Mouse (Mus musculus) heart, adult 11 months (tissue): Measurements from ENCODE around the gene Enpp3.

ENCODE experiments used
- DNase-seq: peaks from one replicate; pipeline ENCODE4 v3.0.0; 2022

The Enpp3 gene

GRCm38 (mm10) chr10:24821990-24822676, 20.5 kb downstream of the Enpp3 start:
- DNase-seq = no peak

GRCm38 (mm10) chr10:24819526-24819925, 23.1 kb downstream of the Enpp3 start:
- DNase-seq = no peak

DNA sequence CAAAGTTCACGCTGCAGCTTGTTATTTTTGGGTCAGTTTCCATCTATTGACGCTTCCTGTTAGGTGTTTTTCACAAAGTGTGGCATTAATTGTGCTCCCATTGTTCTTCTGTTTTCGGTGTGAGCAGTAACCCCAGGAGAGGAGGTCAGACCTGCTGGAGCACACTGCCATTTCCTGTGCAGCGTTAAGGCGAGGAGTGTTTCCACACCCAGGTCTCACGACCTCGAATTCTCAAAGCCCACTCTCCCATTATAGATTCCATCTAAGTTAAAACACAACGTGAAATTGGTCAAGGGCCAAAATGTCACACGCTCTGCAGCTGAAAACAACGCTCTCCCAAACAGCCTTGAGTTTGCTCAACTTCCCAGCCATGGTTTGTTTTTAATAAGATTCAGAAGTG, 32.0 kb downstream of the Enpp3 start:
- DNase-seq = peak; percentile 94

GRCm38 (mm10) chr10:24806756-24807155, 35.9 kb downstream of the Enpp3 start:
- peak; percentile 29 for DNase-seq

DNA sequence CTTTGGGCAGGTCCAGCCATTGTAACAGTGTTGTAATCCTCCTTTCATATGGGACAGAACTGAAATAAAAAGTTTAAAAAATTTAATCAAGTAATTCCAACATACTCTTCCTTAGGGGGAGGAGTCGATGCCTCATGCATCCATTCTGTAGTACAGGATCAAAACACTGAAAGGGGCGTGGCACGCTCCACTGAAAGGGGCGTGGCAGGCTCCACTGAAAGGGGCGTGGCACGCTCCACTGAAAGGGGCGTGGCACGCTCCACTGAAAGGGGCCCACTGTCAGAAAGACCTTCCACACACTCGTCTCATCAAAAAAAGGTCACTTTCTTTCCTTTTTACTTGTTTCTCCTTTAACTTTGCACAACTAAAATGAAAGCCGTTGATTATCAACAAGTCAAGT, 36.7 kb downstream of the Enpp3 start:
- peak; percentile 48 for DNase-seq

- no peak for DNase-seq
Observed at GRCm38 (mm10) chr10:24805173-24805572, 37.5 kb downstream of the Enpp3 start.

GRCm38 (mm10) chr10:24802742-24803244, 39.8 kb downstream of the Enpp3 start:
- DNase-seq = peak; percentile 15

- no peak for DNase-seq
Observed at GRCm38 (mm10) chr10:24801796-24802195, 40.8 kb downstream of the Enpp3 start.

DNA sequence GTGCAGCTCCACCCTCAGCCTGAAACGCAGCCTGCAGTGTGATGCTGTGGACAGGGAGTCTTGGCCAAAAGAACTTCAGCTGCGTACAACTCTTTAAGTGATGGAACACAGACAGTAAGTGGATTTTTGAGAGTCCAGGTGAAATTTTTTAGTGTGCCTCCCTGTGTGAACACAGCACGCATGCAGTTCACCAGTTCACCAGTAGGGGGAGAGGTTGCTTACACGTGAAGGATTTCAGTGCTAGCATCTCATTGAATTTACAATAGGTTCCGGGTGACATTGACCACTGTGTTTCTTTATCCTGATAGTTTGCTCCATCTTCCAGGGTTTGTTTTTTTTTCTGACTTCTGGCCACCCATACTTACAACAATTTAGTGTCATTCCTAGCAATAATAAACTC, 45.4 kb downstream of the Enpp3 start:
- DNase-seq = peak; percentile 85

DNA sequence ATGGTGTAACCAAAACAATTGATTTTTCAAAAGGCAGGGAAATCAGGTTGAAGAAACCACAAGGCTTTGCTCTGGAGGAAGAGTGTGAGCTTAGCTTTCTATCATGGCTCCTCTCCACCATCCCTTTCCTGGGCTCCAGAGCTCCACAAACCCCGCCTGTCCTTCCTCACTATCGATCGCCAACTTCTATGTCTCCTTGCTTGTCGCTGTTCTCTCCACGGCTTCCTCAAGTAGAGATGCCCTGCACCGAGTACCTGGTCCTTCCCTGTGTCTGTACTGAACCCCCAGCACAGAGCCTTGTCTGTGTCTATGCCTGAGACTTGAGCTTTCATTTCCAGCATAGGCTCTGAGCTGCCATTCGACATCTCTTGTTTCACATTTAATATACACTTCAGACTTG, 49.9 kb downstream of the Enpp3 start:
- peak; percentile 79 for DNase-seq

- DNase-seq = peak; percentile 76
Observed at GRCm38 (mm10) chr10:24789747-24790545, 52.7 kb downstream of the Enpp3 start.

DNA sequence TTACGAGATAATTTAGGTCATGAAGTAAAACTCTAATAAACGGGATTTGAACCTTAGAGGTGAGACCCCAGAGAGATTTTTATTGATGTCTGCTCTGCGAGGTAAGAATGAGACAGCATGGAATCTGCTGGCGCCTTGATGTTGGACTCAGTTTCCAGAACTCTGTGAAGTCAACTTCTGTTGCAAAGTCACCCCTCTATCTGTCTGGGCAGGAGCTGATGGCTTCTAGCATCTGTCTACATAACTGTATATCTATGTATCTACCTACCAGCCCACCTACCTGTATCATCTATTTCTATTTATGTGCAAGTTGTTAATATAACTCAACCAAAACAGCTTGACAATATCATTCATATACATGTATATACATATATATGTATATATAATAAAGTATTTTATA, 57.3 kb downstream of the Enpp3 start:
- peak; percentile 2 for DNase-seq

DNA sequence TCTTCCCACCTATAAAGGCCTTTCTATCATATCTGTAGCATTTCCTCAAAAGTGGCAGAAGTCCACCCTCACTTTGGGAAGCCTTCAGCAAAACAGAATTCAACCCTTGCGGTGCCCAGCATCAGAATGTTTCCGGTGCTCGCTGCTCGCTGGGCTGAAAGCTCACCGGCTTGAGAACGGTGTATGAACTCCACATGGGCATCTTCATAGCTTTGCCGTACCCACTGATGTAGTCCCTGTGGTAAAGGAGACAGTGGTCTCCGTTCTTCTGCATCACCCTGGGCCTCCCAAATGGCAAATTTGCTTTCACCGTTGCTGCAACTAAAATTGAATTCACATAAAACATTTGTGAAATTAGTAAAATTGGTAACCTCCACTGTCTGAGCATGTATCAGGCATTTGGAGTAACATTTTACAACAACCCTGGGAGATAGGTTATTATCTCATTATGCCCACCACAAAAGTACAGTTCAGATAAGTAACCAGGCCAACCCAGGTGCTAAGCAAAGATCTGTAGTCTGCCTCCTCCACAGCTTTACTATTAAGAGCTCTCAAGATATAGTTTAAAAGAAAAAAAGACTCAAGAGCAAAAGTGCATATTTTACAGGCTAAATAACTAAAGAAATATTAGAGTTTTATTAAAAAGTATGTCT, 57.9 kb downstream of the Enpp3 start:
- peak; percentile 37 for DNase-seq

- DNase-seq = peak; percentile 58
Observed at GRCm38 (mm10) chr10:24783946-24784345, 58.7 kb downstream of the Enpp3 start.

DNA sequence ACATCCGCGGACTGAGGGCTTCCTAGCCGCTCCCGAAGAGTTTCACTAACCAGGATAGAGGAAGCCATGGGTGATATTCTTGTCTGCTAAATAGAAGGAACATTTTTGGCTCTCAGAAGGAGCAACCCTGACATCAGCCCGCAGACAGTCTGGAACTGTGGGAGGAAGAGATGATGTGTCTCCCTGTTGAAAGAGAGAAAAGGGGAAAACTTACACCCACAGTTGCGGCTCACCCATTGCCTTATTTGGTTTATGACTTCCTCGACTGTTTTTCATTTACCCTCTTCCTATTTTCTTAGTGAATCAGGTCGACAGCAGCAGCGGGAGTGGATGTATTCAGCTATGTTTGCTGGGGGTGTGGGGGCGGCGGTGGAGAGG, 64.0 kb downstream of the Enpp3 start:
- peak; percentile 88 for DNase-seq

GRCm38 (mm10) chr10:24777916-24778642, 64.5 kb downstream of the Enpp3 start:
- DNase-seq = peak; percentile 96

DNA sequence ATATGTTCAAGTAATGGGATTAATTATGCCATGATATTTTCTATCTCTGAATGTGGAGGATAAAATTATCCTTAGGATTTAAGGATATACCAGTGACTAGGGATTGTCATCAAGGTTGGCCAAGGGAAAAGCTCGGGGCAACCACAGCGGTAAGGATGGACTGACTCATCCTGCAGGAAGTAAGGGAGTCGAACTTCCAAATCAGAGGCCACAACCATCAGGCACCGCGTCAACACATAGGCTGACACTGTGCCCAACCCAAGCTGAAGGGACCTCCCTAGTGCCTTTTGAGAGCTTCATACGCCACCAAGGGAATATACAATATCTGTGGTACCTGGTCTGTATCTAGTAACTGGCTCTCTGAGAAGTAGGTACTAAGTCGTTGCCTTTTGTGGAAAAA, 73.1 kb downstream of the Enpp3 start:
- peak; percentile 59 for DNase-seq

GRCm38 (mm10) chr10:24767695-24768094, 74.9 kb downstream of the Enpp3 start:
- DNase-seq = peak; percentile 66

DNA sequence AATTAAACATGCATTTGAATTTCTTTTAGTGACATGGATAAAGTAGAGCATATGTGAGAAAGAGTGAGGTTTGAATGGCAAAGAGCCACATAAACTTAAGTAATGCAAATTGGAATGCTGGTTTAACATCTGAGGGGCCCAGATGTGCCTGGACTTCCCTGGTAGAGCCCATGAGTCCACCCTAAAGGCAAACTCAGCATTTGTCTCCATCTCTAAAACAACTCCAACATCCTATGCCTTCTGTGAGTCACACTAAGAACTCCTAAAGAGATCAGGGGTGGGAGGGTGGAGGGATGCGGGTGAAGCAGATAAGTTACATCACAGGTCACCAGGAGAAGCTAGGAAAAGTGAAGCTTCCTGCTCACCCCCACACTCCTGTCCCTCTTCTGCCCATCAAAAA, 76.6 kb downstream of the Enpp3 start:
- peak; percentile 43 for DNase-seq

DNA sequence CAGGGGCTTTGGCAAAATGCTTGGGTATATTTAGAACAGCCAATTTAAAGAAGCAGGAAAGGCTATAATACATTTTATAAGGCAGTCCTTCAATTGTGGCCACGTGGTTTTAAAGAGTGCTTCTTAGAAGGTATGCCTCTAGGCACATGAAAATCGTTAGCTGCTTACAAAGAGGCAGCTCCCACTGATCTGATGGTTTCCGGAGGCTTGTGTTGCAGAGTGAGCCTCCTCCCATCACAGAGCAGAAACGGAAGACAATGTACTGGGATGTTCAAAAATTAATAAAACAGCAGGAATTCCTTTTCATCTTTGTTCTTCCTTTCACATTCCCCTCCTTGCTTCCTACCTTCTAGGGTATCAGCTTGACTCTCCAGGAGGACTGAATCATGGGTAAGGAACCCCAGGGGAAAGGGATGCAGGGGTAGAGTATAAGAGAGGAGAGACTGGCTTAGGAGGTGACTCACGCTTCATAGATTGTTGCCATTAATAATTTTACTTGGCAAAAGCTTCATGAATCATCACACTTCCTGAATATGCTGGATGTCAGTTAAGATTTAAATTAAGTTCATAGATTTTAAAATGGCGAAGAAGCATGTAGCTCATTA, 77.4 kb downstream of the Enpp3 start:
- peak; percentile 69 for DNase-seq

DNA sequence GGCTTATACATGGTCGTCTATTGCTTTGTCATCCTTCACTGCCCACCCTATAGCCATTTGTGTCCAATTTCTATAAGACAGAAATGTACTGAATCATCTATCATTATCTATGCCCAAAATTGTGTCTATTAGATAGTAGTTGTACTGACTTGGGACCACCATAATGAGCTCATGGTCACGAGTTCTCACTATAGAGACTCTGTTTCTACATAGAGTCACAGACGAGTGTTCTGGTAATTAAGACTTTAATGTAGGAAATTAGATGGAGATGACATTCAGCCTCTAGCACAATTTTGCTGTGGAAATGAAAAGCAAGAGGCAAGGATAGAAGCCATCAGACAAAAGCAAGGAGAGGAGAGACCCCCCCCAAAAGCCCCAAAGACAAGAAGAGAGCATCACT, 78.0 kb downstream of the Enpp3 start:
- peak; percentile 8 for DNase-seq

GRCm38 (mm10) chr10:24763257-24763656, 79.4 kb downstream of the Enpp3 start:
- peak; percentile 25 for DNase-seq
